In the genomic region with DNA sequence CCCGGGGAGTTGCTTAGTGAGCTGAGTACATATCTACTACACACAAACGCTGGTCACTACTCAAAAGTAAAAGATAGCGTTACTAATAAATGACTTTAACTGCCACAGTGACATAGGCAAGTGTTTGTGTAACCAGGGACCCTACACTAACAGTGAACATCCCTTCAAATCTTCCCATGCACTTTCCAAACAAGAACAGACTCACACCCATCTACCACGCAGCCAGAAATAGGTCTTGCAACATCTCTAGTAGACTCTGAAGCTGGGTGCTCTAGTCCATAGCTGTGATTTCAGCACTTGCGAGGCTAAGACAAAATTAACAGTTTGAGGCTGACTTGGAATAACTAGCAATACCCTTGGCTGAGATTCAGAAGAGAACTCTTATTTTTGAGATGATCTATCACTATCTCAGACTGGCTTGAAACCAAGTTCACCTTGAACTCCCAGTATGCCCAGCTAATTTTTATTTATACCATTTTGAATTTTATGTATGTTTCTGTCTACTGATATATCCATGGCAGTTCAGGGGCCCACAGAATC, we compare ENCODE assay signal across 13 mouse cellular contexts. TPM values are rescaled to one million over a fixed set of nuclear protein-coding genes. Genes with fewer than 3 reads are reported as not detected.
DNase-seq lines count a peak whose midpoint lies in the region; ATAC-seq lines count a peak whose summit lies in the region.
"Had no signal": no experiment of that assay in that cellular context is flagged by ENCODE, and none has a peak within 500 bp of the region (broad histone marks: within the 10 kb centered on the region; RNA-seq: fewer than 3 reads in every experiment).

No protein-coding gene starts in this region.

- no peaks in the 10 kb centered on the region for H3K27me3 ChIP-seq in heart, embryonic 15.5 days
- no peaks in the 10 kb centered on the region for H3K27me3 ChIP-seq in midbrain, embryonic 12.5 days
- no peaks in the 10 kb centered on the region for H3K27me3 ChIP-seq in midbrain, embryonic 13.5 days
- H3K27me3 ChIP-seq in intestine, embryonic 15.5 days (replicated peaks) = no peaks in the 10 kb centered on the region
- H3K27me3 ChIP-seq: lung, embryonic 15.5 days had no signal

- H3K4me2 ChIP-seq in heart, embryonic 15.5 days = no peak overlapping the region
- H3K4me2 ChIP-seq in midbrain, embryonic 12.5 days (replicated peaks) = no peak overlapping the region
- no peak overlapping the region for H3K4me2 ChIP-seq in midbrain, embryonic 13.5 days (replicated peaks)
- H3K4me2 ChIP-seq in intestine, embryonic 15.5 days (replicated peaks) = no peak overlapping the region
- H3K4me2 ChIP-seq: lung, embryonic 15.5 days had no signal

- peaks cover 68% of the 10 kb centered on the region for H3K36me3 ChIP-seq in heart, embryonic 15.5 days
- H3K36me3 ChIP-seq in midbrain, embryonic 12.5 days = peaks cover 54% of the 10 kb centered on the region
- peaks cover 49% of the 10 kb centered on the region for H3K36me3 ChIP-seq in midbrain, embryonic 13.5 days
- H3K36me3 ChIP-seq in intestine, embryonic 15.5 days = peaks cover 36% of the 10 kb centered on the region

- no peaks in the 10 kb centered on the region for H3K9me3 ChIP-seq in heart, embryonic 15.5 days (replicated peaks)
- H3K9me3 ChIP-seq in midbrain, embryonic 12.5 days = no peaks in the 10 kb centered on the region
- no peaks in the 10 kb centered on the region for H3K9me3 ChIP-seq in midbrain, embryonic 13.5 days
- no peaks in the 10 kb centered on the region for H3K9me3 ChIP-seq in intestine, embryonic 15.5 days
- H3K9me3 ChIP-seq: heart, embryonic 10.5 days; lung, embryonic 15.5 days had no signal

- H3K4me1 ChIP-seq in heart, embryonic 15.5 days (replicated peaks) = peaks cover 26% of the 10 kb centered on the region
- peaks cover 20% of the 10 kb centered on the region for H3K4me1 ChIP-seq in midbrain, embryonic 12.5 days
- H3K4me1 ChIP-seq in midbrain, embryonic 13.5 days (replicated peaks) = peaks cover 29% of the 10 kb centered on the region
- 0 out of 2 replicates have a peak, but pooled peaks cover 4% of the 10 kb centered on the region for H3K4me1 ChIP-seq in intestine, embryonic 15.5 days (replicated peaks)
- H3K4me1 ChIP-seq: lung, embryonic 15.5 days had no signal

- DNase-seq in heart, adult 9 months (ENCODE audit: low spot score in 2 of 2) = no peak
- peak; percentile 74 for DNase-seq in brain, adult 2 months (ENCODE audit: low read depth, low spot score)
- DNase-seq: adrenal gland, postnatal 14 days; kidney, adult 11 months had no signal

- ATAC-seq in heart, embryonic 15.5 days (replicated peaks; ENCODE audit: insufficient number of reproducible peaks, insufficient read depth, low FRiP score, low read depth) = no peak
- ATAC-seq in midbrain, embryonic 12.5 days (ENCODE audit: low FRiP score, low read depth) = no peak
- no peak for ATAC-seq in midbrain, embryonic 13.5 days
- no peak for ATAC-seq in erythroid progenitor cell, adult 5-6 weeks (replicated peaks; ENCODE audit: low FRiP score, poor library complexity, severe bottlenecking)
- ATAC-seq in intestine, embryonic 15.5 days = no peak

- H3K9ac ChIP-seq in heart, embryonic 15.5 days = no peak overlapping the region
- no peak overlapping the region for H3K9ac ChIP-seq in midbrain, embryonic 12.5 days (replicated peaks)
- no peak overlapping the region for H3K9ac ChIP-seq in midbrain, embryonic 13.5 days (replicated peaks)
- no peak overlapping the region for H3K9ac ChIP-seq in intestine, embryonic 15.5 days
- H3K9ac ChIP-seq: lung, embryonic 15.5 days had no signal

- H3K27ac ChIP-seq in heart, embryonic 15.5 days = peak overlapping the region; percentile 57; the same call in 1 of the 2 replicates
- H3K27ac ChIP-seq in midbrain, embryonic 12.5 days (replicated peaks) = 0 out of 2 replicates have a peak overlapping the region, but pooled peaks have one; percentile 84
- no peak overlapping the region for H3K27ac ChIP-seq in midbrain, embryonic 13.5 days
- H3K27ac ChIP-seq in intestine, embryonic 15.5 days = no peak overlapping the region
- H3K27ac ChIP-seq: gastrocnemius, adult 2 months had no signal

- no peak overlapping the region for H3K4me3 ChIP-seq in heart, embryonic 15.5 days
- no peak overlapping the region for H3K4me3 ChIP-seq in midbrain, embryonic 12.5 days
- H3K4me3 ChIP-seq in midbrain, embryonic 13.5 days (replicated peaks) = no peak overlapping the region
- no peak overlapping the region for H3K4me3 ChIP-seq in intestine, embryonic 15.5 days (replicated peaks)
- H3K4me3 ChIP-seq: gastrocnemius, adult 2 months; heart, embryonic 10.5 days; lung, embryonic 15.5 days had no signal

- 60% methylated on average over 5 of the region's 5 CpGs for WGBS in heart, embryonic 15.5 days
- WGBS in midbrain, embryonic 12.5 days = 81% methylated on average over 5 of the region's 5 CpGs
- 86% methylated on average over 5 of the region's 5 CpGs for WGBS in midbrain, embryonic 13.5 days
- 76% methylated on average over 5 of the region's 5 CpGs for WGBS in intestine, embryonic 15.5 days

RNA-seq across cellular contexts. Expression of gene Eno1, which starts 13.3 kb away (rescaled TPM):
- 1,686 and 1,690 TPM in 2 replicates for polyA plus RNA-seq in heart, embryonic 15.5 days (2015; fragmentation: Nextera tagmentation; extraction: Ambion mirVana)
- 1,057 and 1,083 TPM in 2 replicates for polyA plus RNA-seq in midbrain, embryonic 12.5 days (2016; fragmentation: Nextera tagmentation; extraction: Ambion mirVana)
- polyA plus RNA-seq in midbrain, embryonic 13.5 days (2015; fragmentation: Nextera tagmentation; extraction: Ambion mirVana) = 945 and 955 TPM in 2 replicates
- 79.6 and 121 TPM in 2 replicates for total RNA-seq in erythroid progenitor cell, adult 5-6 weeks (2015; ENCODE audit: low replicate concordance)
- 21.2 and 44.2 TPM in 2 replicates for total RNA-seq in erythroid progenitor cell, adult 5-6 weeks (2017; ENCODE audit: low replicate concordance)
- polyA plus RNA-seq in intestine, embryonic 15.5 days (2015; fragmentation: Nextera tagmentation; extraction: Ambion mirVana) = 1,894 and 1,951 TPM in 2 replicates

RNA-seq across cellular contexts. Expression of gene Rere, which starts 31.6 kb away (rescaled TPM):
- 17.6 and 26.1 TPM in 2 replicates for polyA plus RNA-seq in heart, embryonic 15.5 days (2015; fragmentation: Nextera tagmentation; extraction: Ambion mirVana)
- polyA plus RNA-seq in midbrain, embryonic 12.5 days (2016; fragmentation: Nextera tagmentation; extraction: Ambion mirVana) = 50.7 and 59.1 TPM in 2 replicates
- polyA plus RNA-seq in midbrain, embryonic 13.5 days (2015; fragmentation: Nextera tagmentation; extraction: Ambion mirVana) = 42.4 and 43.6 TPM in 2 replicates
- 24.9 and 31.0 TPM in 2 replicates for total RNA-seq in erythroid progenitor cell, adult 5-6 weeks (2015; ENCODE audit: low replicate concordance)
- 5.5 and 9.8 TPM in 2 replicates for total RNA-seq in erythroid progenitor cell, adult 5-6 weeks (2017; ENCODE audit: low replicate concordance)
- 25.6 and 28.4 TPM in 2 replicates for polyA plus RNA-seq in intestine, embryonic 15.5 days (2015; fragmentation: Nextera tagmentation; extraction: Ambion mirVana)

RNA-seq across cellular contexts. Expression of gene Car6, which starts 48.7 kb away (rescaled TPM):
- not detected in 2 replicates for polyA plus RNA-seq in heart, embryonic 15.5 days (2015; fragmentation: Nextera tagmentation; extraction: Ambion mirVana)
- not detected in 2 replicates for polyA plus RNA-seq in midbrain, embryonic 12.5 days (2016; fragmentation: Nextera tagmentation; extraction: Ambion mirVana)
- not detected in 2 replicates for polyA plus RNA-seq in midbrain, embryonic 13.5 days (2015; fragmentation: Nextera tagmentation; extraction: Ambion mirVana)
- total RNA-seq in erythroid progenitor cell, adult 5-6 weeks (2015; ENCODE audit: low replicate concordance) = not detected in 2 replicates
- total RNA-seq in erythroid progenitor cell, adult 5-6 weeks (2017; ENCODE audit: low replicate concordance) = not detected in 2 replicates
- polyA plus RNA-seq in intestine, embryonic 15.5 days (2015; fragmentation: Nextera tagmentation; extraction: Ambion mirVana) = not detected in 2 replicates
- total RNA-seq: gastrocnemius, adult 2 months had no signal
- polyA plus RNA-seq: forebrain, embryonic 11.5 days; heart, embryonic 10.5 days; lung, embryonic 15.5 days had no signal

Comparison
In these comparisons a context has a peak if more than half of its experiments do, and no peak if none do; other contexts are left out.
1. H3K27ac ChIP-seq: peak in heart, embryonic 15.5 days (single experiment) and midbrain, embryonic 12.5 days (single experiment); none in midbrain, embryonic 13.5 days (single experiment) and intestine, embryonic 15.5 days (single experiment).